Mouse (Mus musculus) brown adipose tissue, adult 24 weeks (tissue): ENCODE measurements at regions not wholly inside any gene's neighbourhood (a gene's known extent, or its start where the extent isn't known, plus 50 kb on each side); places are given as distances from the start of the nearest gene placed in this dataset.

ENCODE experiments used
- H3K27ac ChIP-seq: fragments of 200-500 bp; replicated peaks from 2 replicates; pipeline ENCODE4 v1.5.1; 2012; ENCODE audit warnings: low read depth, mild to moderate bottlenecking, low read length
- H3K4me1 ChIP-seq: fragments of 200-500 bp; 2 replicates; pipeline ENCODE4 v1.6.1; 2012; ENCODE audit warnings: low read length, mixed read lengths; ENCODE audit not compliant: control insufficient read depth, insufficient read depth, insufficient read length
- H3K4me3 ChIP-seq: fragments of 200-500 bp; 2 replicates; pipeline ENCODE4 v1.5.1; 2012; ENCODE audit warnings: low read depth, mild to moderate bottlenecking, low read length, moderate library complexity; ENCODE audit not compliant: insufficient read depth

GRCm38 (mm10) chr12:109827241-109827915 is 227.2 kb upstream of the Rtl1 start:
- no peaks in the 10 kb centered on the region for H3K4me1 ChIP-seq
- no peak overlapping the region for H3K4me3 ChIP-seq
- H3K27ac ChIP-seq: no peak overlapping the region

- Histone ChIP-seq H3K4me1 (no peaks in the 10 kb centered on the region), H3K27ac (no peak overlapping the region), H3K4me3 (no peak overlapping the region)
Measured at GRCm38 (mm10) chr12:109830303-109831020, 230.3 kb upstream of the Rtl1 start.

GRCm38 (mm10) chr12:109832964-109833363 is 232.8 kb upstream of the Rtl1 start:
- no peak overlapping the region for H3K27ac ChIP-seq
- no peak overlapping the region for H3K4me3 ChIP-seq
- no peaks in the 10 kb centered on the region for H3K4me1 ChIP-seq

- no peak overlapping the region for H3K4me3 ChIP-seq
Measured at GRCm38 (mm10) chr12:109836521-109836920, 236.4 kb upstream of the Rtl1 start.

GRCm38 (mm10) chr12:109839126-109839587 is 239.0 kb upstream of the Rtl1 start:
- Histone ChIP-seq H3K4me1 (no peaks in the 10 kb centered on the region), H3K4me3 (no peak overlapping the region), H3K27ac (no peak overlapping the region)

More at GRCm38 (mm10) chr12:109836521-109836920, 236.4 kb upstream of the Rtl1 start:
- Histone ChIP-seq H3K4me1 (no peaks in the 10 kb centered on the region), H3K27ac (no peak overlapping the region)

- H3K27ac ChIP-seq: no peak overlapping the region
- no peaks in the 10 kb centered on the region for H3K4me1 ChIP-seq
- H3K4me3 ChIP-seq: no peak overlapping the region
Measured at GRCm38 (mm10) chr12:109839946-109840524, 239.9 kb upstream of the Rtl1 start.

- H3K27ac ChIP-seq: no peak overlapping the region
- no peak overlapping the region for H3K4me3 ChIP-seq
- no peaks in the 10 kb centered on the region for H3K4me1 ChIP-seq
Measured at GRCm38 (mm10) chr12:109844723-109845601, 244.8 kb upstream of the Rtl1 start.

- no peaks in the 10 kb centered on the region for H3K4me1 ChIP-seq
- H3K4me3 ChIP-seq: no peak overlapping the region
- no peak overlapping the region for H3K27ac ChIP-seq
Measured at GRCm38 (mm10) chr12:109845602-109845906, 245.4 kb upstream of the Rtl1 start.

- Histone ChIP-seq H3K27ac (no peak overlapping the region), H3K4me3 (no peak overlapping the region), H3K4me1 (no peaks in the 10 kb centered on the region)
Measured at GRCm38 (mm10) chr12:109856336-109856735, 256.2 kb upstream of the Rtl1 start.

GRCm38 (mm10) chr12:109857705-109858104 is 257.6 kb upstream of the Rtl1 start:
- Histone ChIP-seq H3K27ac (no peak overlapping the region), H3K4me1 (no peaks in the 10 kb centered on the region), H3K4me3 (no peak overlapping the region)

GRCm38 (mm10) chr12:109864826-109865225 is 264.7 kb upstream of the Rtl1 start:
- no peak overlapping the region for H3K4me3 ChIP-seq
- no peak overlapping the region for H3K27ac ChIP-seq
- H3K4me1 ChIP-seq: no peaks in the 10 kb centered on the region

- no peak overlapping the region for H3K27ac ChIP-seq
- no peak overlapping the region for H3K4me3 ChIP-seq
- no peaks in the 10 kb centered on the region for H3K4me1 ChIP-seq
Measured at GRCm38 (mm10) chr12:109871021-109871420, 270.9 kb upstream of the Rtl1 start.

GRCm38 (mm10) chr12:109874466-109874865 is 274.3 kb upstream of the Rtl1 start:
- no peak overlapping the region for H3K4me3 ChIP-seq
- no peak overlapping the region for H3K27ac ChIP-seq
- H3K4me1 ChIP-seq: no peaks in the 10 kb centered on the region

- Histone ChIP-seq H3K4me3 (no peak overlapping the region), H3K27ac (no peak overlapping the region), H3K4me1 (no peaks in the 10 kb centered on the region)
Measured at GRCm38 (mm10) chr12:109881108-109881507, 281.0 kb upstream of the Rtl1 start.

- no peak overlapping the region for H3K4me3 ChIP-seq
- H3K4me1 ChIP-seq: 0 out of 2 replicates have a peak, but pooled peaks cover 3% of the 10 kb centered on the region
- no peak overlapping the region for H3K27ac ChIP-seq
Measured at GRCm38 (mm10) chr12:109891206-109891605, 291.1 kb upstream of the Rtl1 start.
